ENCODE assay signal across 19 mouse cellular contexts in genomic region chr10:42134759-42135702, GRCm38 (mm10).
A peak's percentile ranks its signal among the peaks of the same experiment; 100 is the strongest.
DNase-seq lines count a peak whose midpoint lies in the region; ATAC-seq and TF ChIP-seq lines count a peak whose summit lies in the region.
"Had no signal": no experiment of that assay in that cellular context is flagged by ENCODE, and none has a peak within 500 bp of the region (broad histone marks: within the 10 kb centered on the region; RNA-seq: fewer than 3 reads in every experiment).

No protein-coding gene starts in this region.

- 57% methylated on average over 14 of the region's 14 CpGs for WGBS in intestine, embryonic 14.5 days
- WGBS in intestine, embryonic 15.5 days: 58% methylated on average over 14 of the region's 14 CpGs
- 73% methylated on average over 14 of the region's 14 CpGs for WGBS in forebrain, embryonic 14.5 days

- ATAC-seq in intestine, embryonic 14.5 days (replicated peaks; ENCODE audit: low FRiP score, low TSS enrichment, low read depth): 0 out of 2 replicates have a peak, but pooled peaks have one; percentile 32
- no peak for ATAC-seq in intestine, embryonic 15.5 days
- ATAC-seq in forebrain, embryonic 14.5 days: no peak
- ATAC-seq: forebrain, embryonic 13.5 days; intestine, embryonic 16.5 days had no signal

- H3K4me1 ChIP-seq in intestine, embryonic 14.5 days (replicated peaks; ENCODE audit: control insufficient read depth, insufficient read depth, low read length): 0 out of 2 replicates have a peak, but pooled peaks cover 4% of the 10 kb centered on the region
- no peaks in the 10 kb centered on the region; the same call in 1 of the 2 replicates for H3K4me1 ChIP-seq in intestine, embryonic 15.5 days (replicated peaks)
- H3K4me1 ChIP-seq in forebrain, embryonic 14.5 days (ENCODE audit: control insufficient read depth, insufficient read depth, low read length): no peaks in the 10 kb centered on the region
- H3K4me1 ChIP-seq: embryonic facial prominence, embryonic 13.5 days; forebrain, embryonic 13.5 days; neural tube, embryonic 13.5 days had no signal

- no peak overlapping the region for H3K4me3 ChIP-seq in intestine, embryonic 14.5 days (ENCODE audit: low read depth, low read length)
- H3K4me3 ChIP-seq in intestine, embryonic 15.5 days (replicated peaks): no peak overlapping the region
- no peak overlapping the region for H3K4me3 ChIP-seq in gastrocnemius, adult 2 months
- H3K4me3 ChIP-seq in forebrain, embryonic 14.5 days (ENCODE audit: low read depth, low read length): no peak overlapping the region
- H3K4me3 ChIP-seq: embryonic facial prominence, embryonic 13.5 days; forebrain, embryonic 13.5 days; heart, embryonic 13.5 days; neural tube, embryonic 13.5 days had no signal

- no peak overlapping the region for H3K4me2 ChIP-seq in intestine, embryonic 14.5 days (ENCODE audit: low read length)
- H3K4me2 ChIP-seq in intestine, embryonic 15.5 days (replicated peaks): no peak overlapping the region
- no peak overlapping the region for H3K4me2 ChIP-seq in forebrain, embryonic 14.5 days (ENCODE audit: low read length)
- H3K4me2 ChIP-seq: embryonic facial prominence, embryonic 13.5 days; forebrain, embryonic 13.5 days; heart, embryonic 13.5 days; liver, embryonic 11.5 days; neural tube, embryonic 13.5 days had no signal

- no peaks in the 10 kb centered on the region for H3K36me3 ChIP-seq in intestine, embryonic 14.5 days (ENCODE audit: control insufficient read depth, insufficient read depth, low read length)
- H3K36me3 ChIP-seq in intestine, embryonic 15.5 days: no peaks in the 10 kb centered on the region
- no peaks in the 10 kb centered on the region for H3K36me3 ChIP-seq in forebrain, embryonic 14.5 days (ENCODE audit: control insufficient read depth, insufficient read depth, low read length)
- H3K36me3 ChIP-seq: embryonic facial prominence, embryonic 13.5 days; heart, embryonic 13.5 days; neural tube, embryonic 13.5 days had no signal

- no peaks in the 10 kb centered on the region for H3K27me3 ChIP-seq in intestine, embryonic 14.5 days (replicated peaks; ENCODE audit: control insufficient read depth, insufficient read depth, low read length)
- H3K27me3 ChIP-seq in intestine, embryonic 15.5 days (replicated peaks): no peaks in the 10 kb centered on the region
- no peaks in the 10 kb centered on the region for H3K27me3 ChIP-seq in forebrain, embryonic 14.5 days (replicated peaks; ENCODE audit: control insufficient read depth, insufficient read depth, low read length)
- H3K27me3 ChIP-seq: embryonic facial prominence, embryonic 13.5 days; forebrain, embryonic 13.5 days; heart, embryonic 13.5 days; neural tube, embryonic 13.5 days had no signal

- TF ChIP-seq CTCF in gastrocnemius, adult 2 months (IDR thresholded peaks at IDR 0.05): no peak

- no peak overlapping the region for H3K9ac ChIP-seq in intestine, embryonic 14.5 days (ENCODE audit: low read length)
- no peak overlapping the region for H3K9ac ChIP-seq in intestine, embryonic 15.5 days
- no peak overlapping the region for H3K9ac ChIP-seq in forebrain, embryonic 14.5 days (ENCODE audit: low read length)
- H3K9ac ChIP-seq: embryonic facial prominence, embryonic 13.5 days; forebrain, embryonic 13.5 days; heart, embryonic 13.5 days; neural tube, embryonic 13.5 days had no signal

- intact Hi-C loops in gastrocnemius, adult 2 months (cut with DNase I): loop anchor here (5.0 kb wide), 1 partner anchor 37 kb away; no protein-coding TSS in a partner anchor

- no peak for DNase-seq in intestine, embryonic 14.5 days (ENCODE audit: low spot score)
- DNase-seq in MN1 (ENCODE audit: low spot score): peak; percentile 40
- DNase-seq in lung, adult 18-20 months: peak; percentile 85 to 91
- DNase-seq in lung, postnatal 4 days: peak; percentile 54 to 83
- no peak for DNase-seq in gastrocnemius, adult 2 months
- no peak for DNase-seq in B cell, adult 2 months
- no peak for DNase-seq in forebrain, embryonic 14.5 days (ENCODE audit: low spot score)
- DNase-seq: adrenal gland, adult 8-10 months; gastrocnemius, postnatal 10 days; layer of hippocampus, adult 9-11 months; retina, postnatal 1 day; spleen, adult 18-20 months had no signal

- no peaks in the 10 kb centered on the region for H3K9me3 ChIP-seq in intestine, embryonic 14.5 days (ENCODE audit: control insufficient read depth, low read length)
- no peaks in the 10 kb centered on the region for H3K9me3 ChIP-seq in intestine, embryonic 15.5 days
- H3K9me3 ChIP-seq in forebrain, embryonic 14.5 days (replicated peaks; ENCODE audit: control insufficient read depth, low read length): 0 out of 2 replicates have a peak, but pooled peaks cover 2% of the 10 kb centered on the region
- H3K9me3 ChIP-seq: forebrain, embryonic 13.5 days had no signal

- H3K27ac ChIP-seq in intestine, embryonic 14.5 days (ENCODE audit: low read depth): no peak overlapping the region
- H3K27ac ChIP-seq in intestine, embryonic 15.5 days: no peak overlapping the region
- H3K27ac ChIP-seq in gastrocnemius, adult 2 months: no peak overlapping the region
- H3K27ac ChIP-seq in forebrain, embryonic 14.5 days (ENCODE audit: low read depth, low read length): no peak overlapping the region
- H3K27ac ChIP-seq: embryonic facial prominence, embryonic 13.5 days; forebrain, embryonic 13.5 days; heart, embryonic 13.5 days; neural tube, embryonic 13.5 days had no signal

Comparison
In these comparisons a context has a peak if more than half of its experiments do, and no peak if none do; other contexts are left out.
1. DNase-seq: peak in MN1 (single experiment), lung, adult 18-20 months (2 of 2) and lung, postnatal 4 days (2 of 2); none in intestine, embryonic 14.5 days (single experiment), gastrocnemius, adult 2 months (single experiment), B cell, adult 2 months (0 of 2) and forebrain, embryonic 14.5 days (single experiment).